Mouse (Mus musculus): ENCODE measurements at regions not wholly inside any gene's neighbourhood (a gene's known extent, or its start where the extent isn't known, plus 50 kb on each side); places are given as distances from the start of the nearest gene placed in this dataset.
"Not testable (repeated sequence)": the region's sequence is repeated elsewhere in the genome, so short reads cannot be mapped to it uniquely, and the experiment has no call there.

DNA sequence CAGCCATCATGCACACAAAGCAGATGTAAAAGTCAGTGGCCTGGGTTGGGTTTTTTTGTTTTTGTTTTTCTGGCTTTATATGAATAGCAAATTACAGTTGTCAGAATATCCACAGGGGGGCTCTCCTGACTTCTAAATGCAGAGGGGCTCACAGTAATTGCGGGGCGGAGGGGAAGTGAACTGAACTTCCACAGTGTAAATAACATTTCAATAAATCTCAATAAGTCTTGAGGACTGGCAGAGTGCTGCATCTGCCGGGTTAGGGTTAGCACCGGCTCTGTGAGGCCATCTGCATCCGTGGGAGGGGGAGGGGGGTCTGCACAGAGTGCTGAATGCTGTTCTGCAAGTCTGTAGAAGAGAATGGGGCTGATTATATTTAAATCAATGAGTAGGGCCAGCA is 50.3 kb upstream of the Arl4c start:
- DNase-seq (ENCODE audit: low read depth, low spot score): peak; percentile 79

DNA sequence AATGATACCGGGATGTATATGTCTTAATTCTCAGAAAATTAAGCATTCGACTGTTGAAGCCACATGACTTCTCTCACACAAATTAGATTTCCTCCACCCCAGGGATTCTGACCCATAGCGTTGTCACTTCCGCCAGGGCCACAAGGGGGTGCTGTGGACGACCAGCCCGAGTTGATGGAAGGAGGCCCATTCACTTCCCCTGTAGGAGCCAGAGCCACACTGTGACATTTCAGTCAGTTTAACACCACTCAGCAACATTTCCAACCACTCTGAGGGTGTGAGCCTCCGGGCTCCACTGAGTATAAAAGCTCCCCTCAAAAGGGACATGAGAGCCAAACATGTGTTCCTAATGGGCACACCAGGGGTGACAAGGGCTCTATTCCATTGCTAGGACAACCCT is 54.6 kb upstream of the Arl4c start:
- DNase-seq (ENCODE audit: low read depth, low spot score): peak; percentile 47

DNA sequence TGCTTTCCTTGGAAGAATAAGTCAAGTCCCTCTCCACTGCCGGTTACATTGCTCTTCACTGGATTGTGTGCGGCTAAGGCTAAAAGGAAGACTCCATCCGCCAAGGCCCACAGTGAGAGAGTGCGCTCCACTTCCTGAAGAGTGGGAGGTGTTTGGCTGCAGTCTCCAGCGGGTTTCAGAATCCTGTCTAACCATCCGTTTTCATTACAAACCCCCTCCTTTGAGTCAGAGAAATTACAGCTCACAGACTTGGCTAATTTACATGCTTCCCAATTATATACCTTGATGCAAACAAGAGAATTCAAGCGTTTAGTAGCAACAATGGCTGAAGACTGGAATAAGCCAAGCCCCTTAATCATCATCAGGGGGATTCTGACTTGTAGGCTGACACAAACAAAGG is 55.1 kb upstream of the Arl4c start:
- DNase-seq (ENCODE audit: low read depth, low spot score): no peak

DNA sequence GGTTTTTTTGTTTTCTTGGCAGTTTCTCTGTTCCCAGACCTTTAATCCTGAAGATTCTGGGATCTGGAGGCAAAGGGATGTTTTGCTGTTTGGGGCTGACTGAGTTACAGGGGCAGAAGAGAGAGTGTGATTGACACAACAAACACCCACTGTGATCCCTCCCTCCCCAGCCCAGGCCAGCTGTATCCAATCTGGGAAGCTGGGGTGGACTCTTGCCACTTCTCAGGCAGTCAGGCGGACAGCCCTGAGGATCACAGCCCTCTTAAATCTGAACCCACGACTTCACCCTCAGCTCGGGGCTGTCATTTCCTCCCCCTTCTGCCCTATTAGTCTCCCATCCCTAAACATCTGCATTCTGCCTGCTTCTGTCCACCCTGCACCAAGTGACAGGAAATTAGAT is 55.7 kb upstream of the Arl4c start:
- peak; percentile 25 for DNase-seq (ENCODE audit: low read depth, low spot score)

DNA sequence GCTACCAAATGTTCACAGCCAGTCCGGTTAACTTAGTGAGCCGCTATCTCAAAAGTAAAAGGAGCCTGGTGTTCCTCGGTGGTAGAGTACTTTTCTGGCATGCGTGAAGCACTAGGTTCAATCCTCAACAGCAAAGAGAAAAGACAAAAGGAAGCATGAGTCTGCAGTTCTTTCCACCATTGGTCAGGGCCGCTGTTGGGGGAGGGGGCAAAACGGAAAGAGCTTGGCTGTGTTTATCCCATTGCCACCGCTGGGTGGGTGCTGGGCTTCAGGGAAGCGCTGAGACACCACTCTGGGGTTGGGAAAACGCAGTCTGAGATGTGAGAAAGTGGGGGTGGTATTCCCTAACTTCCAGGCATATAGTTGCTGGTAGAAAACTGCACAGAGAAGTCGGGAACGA is 58.6 kb upstream of the Arl4c start:
- no peak for DNase-seq (ENCODE audit: low read depth, low spot score)

DNA sequence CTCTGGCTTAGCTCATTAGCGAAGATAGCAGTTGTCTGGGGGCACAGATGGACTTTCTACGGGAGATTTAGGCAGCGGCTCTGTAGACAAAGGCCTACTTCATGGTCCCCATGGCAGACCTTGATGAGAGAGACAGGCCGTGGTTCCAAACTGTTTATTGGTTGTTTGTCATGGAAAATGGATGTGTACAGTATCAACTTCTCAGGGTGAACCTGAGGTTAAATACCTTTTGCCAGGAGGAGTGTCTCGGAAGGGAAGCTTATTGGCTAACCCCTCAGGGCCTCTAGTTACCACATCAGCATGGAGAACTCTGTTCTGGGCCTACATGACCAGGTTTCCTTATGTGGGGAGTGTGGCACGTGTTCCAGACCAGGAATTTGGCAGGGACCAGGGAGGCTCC is 59.1 kb upstream of the Arl4c start:
- DNase-seq (ENCODE audit: low read depth, low spot score): no peak

DNA sequence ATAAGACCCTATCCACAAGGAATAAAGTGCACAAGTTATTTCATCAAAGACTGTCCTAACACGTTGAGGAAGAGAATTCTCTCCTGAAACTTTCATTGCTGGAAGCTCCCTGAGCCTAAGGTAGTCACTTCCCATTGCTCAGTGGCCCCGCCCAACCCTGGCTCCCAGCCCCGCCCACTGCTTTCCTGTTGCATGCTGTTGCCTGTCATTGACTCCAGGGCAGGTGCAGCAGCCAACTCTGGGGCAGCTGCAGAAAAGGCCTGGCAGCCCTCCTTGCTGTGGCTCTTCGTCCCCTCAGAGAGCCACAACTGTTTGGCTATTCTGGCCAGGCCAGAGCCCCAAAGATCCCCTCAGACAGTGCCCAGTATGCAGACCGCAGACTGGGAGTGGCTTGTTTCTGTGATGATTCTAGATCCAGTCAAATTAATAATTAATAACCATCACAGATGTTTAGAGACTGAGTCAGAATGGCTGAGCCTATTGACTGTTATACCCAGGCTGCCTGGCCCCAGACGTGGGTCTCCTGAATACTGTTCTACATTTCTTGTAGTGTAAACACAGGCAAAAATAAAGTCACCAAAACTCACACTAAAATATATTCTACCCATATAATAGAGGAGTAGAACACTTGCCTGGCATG is 61.8 kb upstream of the Arl4c start:
- no peak for DNase-seq (ENCODE audit: low read depth, low spot score)

DNA sequence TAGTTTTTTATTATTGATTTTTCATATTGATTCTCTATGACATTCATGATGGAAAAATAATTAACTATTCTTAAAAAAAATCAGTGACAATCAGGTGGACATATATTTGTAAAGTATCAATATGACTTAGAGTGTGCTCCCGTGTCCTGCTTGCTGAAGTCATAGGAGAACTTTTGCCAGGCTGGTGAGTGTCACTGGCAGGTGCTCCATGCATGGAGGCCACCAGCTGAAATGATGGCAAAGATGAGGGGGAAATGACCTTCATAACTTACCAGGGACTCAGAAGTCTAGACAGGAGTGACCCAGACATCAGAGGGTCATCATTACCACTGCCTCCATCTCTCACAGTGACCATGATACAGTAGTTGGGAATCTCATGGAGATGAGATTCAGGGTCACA is 62.5 kb upstream of the Arl4c start:
- no peak for DNase-seq (ENCODE audit: low read depth, low spot score)

DNA sequence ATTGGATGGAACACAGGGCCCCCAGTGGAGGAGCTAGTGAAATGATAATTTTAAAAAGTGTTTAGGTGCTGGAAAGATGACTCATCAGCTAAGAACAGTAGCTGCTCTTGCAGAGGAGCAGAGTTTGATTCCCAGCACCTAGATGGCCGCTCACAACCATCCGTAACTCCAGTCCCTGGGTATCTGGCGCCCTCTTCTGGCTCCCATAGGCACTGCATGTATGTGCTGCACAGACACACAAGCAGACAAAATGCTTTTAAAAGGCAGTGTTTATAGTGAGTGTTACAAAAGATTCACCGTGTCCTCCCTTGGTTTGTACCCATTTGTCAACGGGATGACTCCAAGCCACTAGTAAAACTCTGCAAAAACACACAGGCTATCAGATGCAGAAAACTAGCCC is 75.0 kb upstream of the Arl4c start:
- DNase-seq (ENCODE audit: low read depth, low spot score): no peak

DNA sequence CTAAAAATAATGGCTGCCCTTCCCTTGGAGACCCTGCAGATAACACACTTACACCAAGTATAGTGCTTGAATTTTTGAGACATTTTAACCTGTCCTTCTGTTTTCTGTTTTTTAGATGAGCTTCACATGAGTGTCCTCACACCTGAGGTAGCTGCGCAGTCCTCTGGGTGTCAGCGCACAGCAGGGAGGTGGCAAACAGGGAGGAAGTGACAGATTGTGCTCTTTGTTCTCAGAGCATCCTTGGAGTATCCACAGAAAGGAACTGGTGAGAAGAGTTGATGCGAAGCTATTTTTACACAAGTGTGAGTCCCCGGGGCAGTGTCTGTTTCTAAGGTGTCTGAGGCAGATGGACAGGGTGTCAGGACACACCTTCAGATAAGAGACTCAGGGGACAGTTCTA is 78.2 kb upstream of the Arl4c start:
- DNase-seq (ENCODE audit: low read depth, low spot score): no peak

DNA sequence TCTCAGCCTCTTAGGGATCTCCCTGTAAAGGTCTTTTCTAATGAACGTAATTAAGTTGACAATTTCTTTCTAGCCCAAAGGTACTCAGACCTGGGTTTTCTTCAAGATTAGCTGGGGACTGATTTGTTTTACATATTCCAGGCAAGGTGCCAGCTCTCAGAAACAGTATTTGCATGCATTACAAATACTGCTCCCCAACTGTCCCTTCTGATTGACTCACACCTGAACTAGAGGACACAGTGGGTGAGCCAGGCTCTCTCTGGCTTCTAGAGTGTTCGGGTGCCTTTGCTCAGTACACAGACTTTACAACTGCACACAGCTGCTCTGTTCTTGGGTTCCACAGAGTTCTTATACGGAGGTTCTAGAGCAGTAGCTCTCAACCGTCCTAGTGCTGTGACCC is 81.1 kb upstream of the Arl4c start:
- no peak for DNase-seq (ENCODE audit: low read depth, low spot score)

DNA sequence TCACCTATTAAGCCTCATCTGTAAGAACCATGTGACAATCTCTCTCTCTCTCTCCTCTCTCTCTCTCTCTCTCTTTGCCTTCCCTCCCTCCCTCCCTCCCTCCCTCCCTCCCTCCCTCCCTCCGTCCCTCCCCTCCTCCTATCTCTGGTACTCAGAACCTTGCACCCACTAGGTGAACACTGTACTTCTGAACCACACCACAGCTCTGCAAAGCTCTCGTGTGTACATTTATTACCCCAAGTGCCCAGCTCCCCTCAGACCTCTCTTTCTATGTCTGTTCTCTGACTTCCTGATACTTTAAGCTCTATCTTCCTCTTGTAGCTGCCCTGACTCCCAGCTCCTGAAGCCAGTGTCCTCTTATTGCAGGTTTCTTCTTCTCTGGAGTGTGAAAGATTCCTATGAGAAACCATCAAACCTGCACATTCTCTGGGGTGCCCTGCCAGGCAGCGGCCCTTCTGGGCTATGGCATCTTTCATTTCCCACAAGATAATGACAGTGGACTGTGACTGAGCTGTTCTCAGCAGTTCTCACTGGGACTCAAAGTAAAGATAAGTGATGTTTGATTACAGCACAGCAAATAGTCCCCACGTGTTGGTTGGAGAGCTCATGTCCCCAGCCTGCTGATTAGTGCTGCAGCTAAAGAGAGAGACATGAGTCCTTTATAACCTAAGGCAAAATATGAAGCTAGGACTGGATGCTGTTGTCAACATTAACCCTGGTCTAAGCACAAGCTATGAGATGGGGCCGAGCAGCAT is 83.0 kb upstream of the Arl4c start:
- DNase-seq (ENCODE audit: low read depth, low spot score): no peak

DNA sequence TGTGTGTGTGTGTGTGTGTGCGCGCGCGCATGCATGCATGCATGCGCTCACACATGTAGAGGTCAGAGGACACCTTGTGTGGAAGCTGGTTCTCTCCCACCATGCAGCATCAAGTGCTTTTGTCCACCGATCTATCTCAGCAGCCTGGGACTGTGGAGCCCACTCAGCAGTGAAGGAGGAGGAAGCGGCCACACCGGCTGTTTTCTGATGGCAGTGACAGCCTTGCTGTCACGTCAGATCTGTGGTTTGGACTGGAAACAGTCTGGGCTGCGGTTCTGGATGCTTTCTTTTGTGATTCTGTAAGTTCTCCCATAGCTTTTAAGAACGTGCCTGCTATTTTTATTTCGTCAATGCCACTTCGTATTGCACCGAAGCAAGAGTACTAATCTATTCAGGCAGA is 84.0 kb upstream of the Arl4c start:
- no peak for DNase-seq (ENCODE audit: low read depth, low spot score)

DNA sequence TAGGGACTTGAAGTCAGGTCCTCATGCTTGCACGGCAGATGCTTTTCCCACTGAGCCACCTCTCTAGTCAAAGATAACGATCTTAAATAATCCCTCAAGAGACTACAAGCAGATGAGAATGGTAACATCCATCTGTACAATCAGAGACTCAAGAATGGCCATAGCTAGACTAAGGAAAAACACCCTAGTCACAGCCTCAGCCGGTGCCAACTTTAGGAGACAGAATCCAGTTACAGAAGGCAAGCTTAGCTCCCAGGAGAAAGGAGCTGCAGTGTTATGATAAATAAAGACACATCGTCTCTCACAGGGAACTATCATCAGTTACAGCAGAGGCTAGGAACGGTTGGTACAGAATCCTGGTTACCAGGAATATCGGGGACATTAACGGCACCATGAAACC is 88.7 kb upstream of the Arl4c start:
- DNase-seq (ENCODE audit: low read depth, low spot score): no peak

DNA sequence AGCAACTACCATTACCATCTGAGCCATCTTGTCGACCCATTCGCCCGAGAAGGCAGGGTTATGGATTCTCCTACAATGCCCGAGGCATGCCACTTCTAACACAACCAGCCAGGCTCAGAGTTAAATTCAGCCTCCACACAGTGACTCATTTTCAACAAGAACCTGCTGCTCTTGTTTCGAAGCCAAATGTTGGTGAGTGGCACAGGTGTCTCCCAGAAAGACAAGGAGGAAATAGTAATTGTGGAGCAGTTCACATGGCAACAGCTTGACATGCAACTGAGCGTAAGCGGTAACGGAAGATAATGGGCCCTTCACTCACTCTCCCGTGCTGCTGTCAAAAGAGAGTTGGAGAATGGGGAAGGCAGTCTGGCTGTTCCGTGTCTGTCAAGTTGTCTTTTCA is 92.9 kb upstream of the Arl4c start:
- no peak for DNase-seq (ENCODE audit: low read depth, low spot score)

DNA sequence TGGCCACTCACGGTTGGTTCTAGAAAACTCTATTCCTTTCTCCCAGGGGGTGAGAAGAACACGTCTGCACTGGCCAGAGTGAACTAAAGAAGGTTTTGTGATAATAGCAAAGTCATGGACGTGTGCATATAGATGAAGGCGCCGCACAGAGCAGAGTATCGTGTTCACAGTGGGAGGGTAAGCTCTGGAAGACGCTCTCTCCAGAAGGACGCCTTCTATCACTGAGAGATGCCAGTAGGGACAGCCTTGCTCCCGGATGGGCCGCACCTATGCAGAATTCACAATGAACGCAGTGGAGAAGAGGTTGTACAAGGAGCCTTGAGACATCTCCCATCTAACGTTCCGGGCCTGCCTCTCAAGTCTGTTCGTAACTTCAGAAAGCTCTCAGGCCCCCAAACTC is 96.5 kb upstream of the Arl4c start:
- DNase-seq (ENCODE audit: low read depth, low spot score): no peak

DNA sequence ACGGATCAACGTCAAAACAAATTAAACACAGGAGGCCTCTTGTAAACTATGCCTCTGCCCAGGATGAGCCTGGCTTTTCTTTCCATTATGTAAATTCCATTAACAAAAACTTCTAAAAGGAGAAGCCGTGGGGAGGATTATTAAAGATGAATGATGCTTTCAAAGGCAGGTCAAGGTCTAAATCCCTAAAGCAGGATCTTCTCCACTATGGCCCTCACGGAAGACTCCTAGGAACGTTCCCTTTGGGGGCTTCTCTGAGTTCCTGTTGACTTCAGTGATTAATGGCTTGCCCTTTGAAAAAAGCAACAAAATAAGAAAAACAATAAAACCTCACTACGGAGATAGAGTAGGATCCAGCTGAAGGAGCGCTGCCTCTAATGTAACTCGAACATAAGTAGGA is 96.9 kb upstream of the Arl4c start:
- no peak for DNase-seq (ENCODE audit: low read depth, low spot score)

DNA sequence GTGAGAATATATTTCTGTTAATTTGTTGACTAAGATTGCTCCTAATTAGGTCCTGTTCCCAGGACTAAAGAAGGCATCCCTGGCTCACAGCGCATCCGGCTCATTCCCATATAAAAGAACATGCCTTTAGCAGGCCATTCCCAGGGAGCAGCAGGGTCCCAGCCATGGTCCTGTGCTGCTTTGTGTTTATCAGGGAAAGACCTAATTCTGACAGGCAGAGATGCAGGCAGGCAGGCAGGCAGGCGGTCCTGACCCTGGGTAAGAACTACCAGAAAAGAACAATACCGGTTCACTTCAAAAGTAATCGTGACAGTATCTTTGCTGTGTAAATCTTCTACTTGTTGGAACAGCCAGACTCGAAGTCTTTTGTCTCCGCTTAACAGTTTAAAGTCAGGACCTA is 97.3 kb upstream of the Arl4c start:
- no peak for DNase-seq (ENCODE audit: low read depth, low spot score)

DNA sequence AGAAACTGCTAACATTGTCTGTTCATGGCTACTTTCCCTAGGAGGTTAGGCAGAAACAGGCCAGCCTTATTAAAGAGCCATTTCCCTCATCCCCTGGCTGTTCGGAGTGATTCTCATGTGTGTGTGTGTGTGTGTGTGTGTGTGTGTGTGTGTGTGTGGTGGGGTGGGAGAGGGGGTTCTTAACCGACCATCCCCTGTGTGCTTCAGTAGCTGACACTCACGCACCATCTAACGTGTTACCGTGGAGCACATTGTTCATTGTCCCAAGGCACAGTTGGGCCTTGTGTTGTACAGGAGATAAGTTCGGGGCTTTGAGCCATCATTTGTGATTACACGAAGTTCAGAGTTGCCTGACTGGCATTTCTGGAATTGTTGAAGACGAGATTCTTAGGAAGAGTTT is 97.8 kb upstream of the Arl4c start:
- no peak for DNase-seq (ENCODE audit: low read depth, low spot score)

DNA sequence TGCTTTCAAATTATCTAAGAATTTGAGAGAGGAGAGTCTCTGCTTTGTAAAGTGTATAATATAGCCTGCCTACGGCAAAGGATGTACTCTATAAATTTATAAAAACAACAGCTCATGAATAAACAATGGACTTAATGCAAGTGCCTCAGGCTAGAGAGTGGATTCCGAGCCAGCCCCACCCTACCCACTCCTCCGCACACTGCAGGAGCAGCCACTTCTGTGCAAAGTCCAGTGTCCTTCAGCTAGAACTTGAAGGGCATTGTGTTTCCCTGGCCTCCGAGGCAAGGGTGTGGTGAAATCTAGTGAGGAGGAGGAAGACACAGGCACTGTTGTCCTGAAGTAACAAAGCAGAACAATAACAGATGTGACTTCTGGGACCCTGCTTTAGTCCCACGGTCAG is 98.4 kb upstream of the Arl4c start:
- no peak for DNase-seq (ENCODE audit: low read depth, low spot score)

DNA sequence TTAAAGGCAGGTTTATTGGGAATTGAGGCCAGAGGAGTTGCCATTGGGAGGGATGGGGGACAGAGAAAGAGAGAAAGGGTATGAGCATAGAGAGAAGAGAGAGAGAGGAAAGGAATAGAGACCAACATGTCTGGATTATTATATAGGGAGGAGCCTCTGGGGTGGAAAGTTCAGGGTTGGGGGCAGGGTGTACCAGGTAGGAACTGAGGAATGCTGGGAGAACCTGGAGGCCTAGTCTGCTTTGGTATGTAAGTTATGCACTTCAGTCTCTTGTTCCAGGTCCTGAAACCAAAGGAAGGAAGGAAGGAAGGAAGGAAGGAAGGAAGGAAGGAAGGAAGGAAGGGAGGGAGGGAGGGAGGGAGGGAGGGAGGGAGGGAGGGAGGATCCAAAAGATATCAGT is 99.1 kb upstream of the Arl4c start:
- not testable (repeated sequence) for DNase-seq (ENCODE audit: low read depth, low spot score)

DNA sequence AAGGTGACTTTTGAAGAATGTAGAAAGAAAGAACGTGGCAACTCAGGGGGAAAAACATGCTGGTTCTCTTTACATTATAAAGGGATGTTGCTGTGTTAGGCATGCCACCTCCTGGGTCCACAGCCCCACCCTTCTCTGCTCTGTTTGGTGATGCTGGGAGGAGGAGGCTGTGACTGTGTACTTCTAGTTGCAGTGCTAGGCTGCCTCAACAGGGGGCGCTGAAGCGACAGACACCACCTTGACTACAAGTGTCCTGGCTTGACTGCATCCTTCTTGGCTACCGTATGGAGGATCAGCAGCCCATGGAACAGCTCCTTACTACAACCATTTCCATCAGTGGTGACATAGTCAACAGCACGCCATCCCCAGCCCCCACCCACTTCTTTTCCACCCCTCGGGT is 104.9 kb upstream of the Arl4c start:
- DNase-seq (ENCODE audit: low read depth, low spot score): no peak

DNA sequence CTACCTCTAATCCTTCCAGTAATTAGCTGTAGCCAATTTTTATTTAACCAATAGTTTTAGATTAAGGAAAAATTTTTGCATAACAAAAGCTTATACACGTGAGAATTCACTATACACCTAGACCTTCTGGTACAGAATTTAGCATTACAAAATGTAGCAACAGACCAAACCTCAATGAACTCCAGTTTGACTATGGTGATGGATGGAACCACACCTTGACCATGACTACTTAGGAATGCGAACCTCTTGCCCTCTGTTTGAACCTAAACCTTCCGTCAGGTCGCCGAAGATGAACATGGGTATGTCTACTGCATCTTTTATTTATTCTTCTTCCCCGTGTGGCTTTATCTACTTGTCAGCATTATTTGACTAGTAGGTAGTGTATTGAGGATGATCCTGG is 105.9 kb upstream of the Arl4c start:
- no peak for DNase-seq (ENCODE audit: low read depth, low spot score)

DNA sequence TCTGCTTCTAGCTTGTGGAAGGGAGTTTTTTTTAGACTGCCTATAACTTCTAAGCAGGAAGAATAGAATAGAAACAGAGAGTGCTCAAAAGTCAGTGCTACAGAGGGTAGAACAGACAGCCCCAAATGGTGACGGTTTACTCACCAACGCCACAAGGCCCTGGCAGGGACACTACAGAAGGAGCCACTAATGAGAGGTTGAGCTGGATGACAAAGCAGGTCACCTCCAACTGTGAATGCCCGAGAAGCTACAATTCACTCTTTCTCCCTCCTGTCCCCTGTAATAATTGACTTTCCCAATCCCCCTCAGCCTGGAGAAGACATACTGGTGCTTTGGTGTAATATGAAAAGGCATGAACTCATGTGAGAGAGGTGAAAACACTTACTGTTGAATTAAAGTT is 106.5 kb upstream of the Arl4c start:
- no peak for DNase-seq (ENCODE audit: low read depth, low spot score)

Data from mesoderm, embryonic 11.5 days (tissue).